Mouse (Mus musculus) limb, embryonic 10.5 days (tissue): ENCODE measurements around the gene Card6. TPM values are rescaled to one million over a fixed set of nuclear protein-coding genes. Genes with fewer than 3 reads are reported as not detected.

Experiments used
- DNase-seq: peaks from one replicate; pipeline ENCODE4 v3.0.0-alpha.2; 2017; ENCODE audit warnings: low spot score
- H3K27ac ChIP-seq: fragments of 300-500 bp; sonication (generic); 2 replicates; pipeline ENCODE4 v1.5.1; 2016; ENCODE audit warnings: mild to moderate bottlenecking
- H3K27me3 ChIP-seq: fragments of 300-500 bp; sonication (generic); 2 replicates; pipeline ENCODE4 v1.6.1; 2016; ENCODE audit warnings: low read depth, mild to moderate bottlenecking; ENCODE audit not compliant: poor library complexity, severe bottlenecking
- H3K36me3 ChIP-seq: fragments of 300-500 bp; sonication (generic); 2 replicates; pipeline ENCODE4 v1.6.1; 2016; ENCODE audit warnings: mild to moderate bottlenecking, moderate library complexity
- H3K4me1 ChIP-seq: fragments of 300-500 bp; sonication (generic); 2 replicates; pipeline ENCODE4 v1.6.1; 2016
- H3K4me3 ChIP-seq: fragments of 300-500 bp; sonication (generic); 2 replicates; pipeline ENCODE4 v1.5.1; 2016; ENCODE audit warnings: mild to moderate bottlenecking, moderate library complexity
- H3K9me3 ChIP-seq: fragments of 300-500 bp; sonication (generic); replicated peaks from 2 replicates; pipeline ENCODE4 v1.6.1; 2016; ENCODE audit warnings: mild to moderate bottlenecking
- WGBS: fragments of 180-500 bp; shearing (Covaris S2); methylation state at CpG from one replicate; pipeline ENCODE4 v1.1.7; 2016; 5-methylcytosine and 5-hydroxymethylcytosine counted together
- polyA plus RNA-seq: library from polyadenylated mRNA; unstranded; fragments of >200 nt; fragmentation: Nextera tagmentation; extraction: Ambion mirVana; gene quantifications from 2 replicates; pipeline ENCODE4 v1.2.1, GENCODE M21; 2016

The Card6 gene
- polyA plus RNA-seq, 1 experiment from 2014 or later = 0.95 TPM

- no peak for DNase-seq
Measured at GRCm38 (mm10) chr15:5121535-5122313, 13.4 kb upstream of the Card6 start.

DNA sequence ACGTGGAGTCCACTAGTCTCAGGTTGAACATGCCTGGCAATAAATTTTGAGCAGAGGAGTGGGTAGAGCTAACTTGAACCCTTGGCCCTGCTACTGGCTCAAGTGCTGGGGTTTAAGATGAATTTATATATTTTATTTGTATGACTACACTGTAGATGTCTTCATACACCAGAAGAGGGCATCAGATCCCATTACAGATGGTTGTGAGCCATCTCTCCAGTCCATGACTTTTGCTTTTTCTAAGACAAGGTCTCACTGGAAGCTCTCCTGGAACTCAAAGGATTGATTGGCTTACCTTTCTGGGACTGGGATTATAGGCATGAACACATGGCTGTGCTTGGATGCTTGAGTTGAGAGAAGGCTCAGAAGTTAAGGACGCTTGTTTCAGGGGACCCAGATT lies 11.4 kb upstream of the Card6 start:
- H3K27me3 ChIP-seq = no peaks in the 10 kb centered on the region
- H3K4me3 ChIP-seq = no peak overlapping the region
- H3K27ac ChIP-seq = no peak overlapping the region
- DNase-seq = no peak
- WGBS = 98% methylated on average over 2 of the region's 2 CpGs
- H3K4me1 ChIP-seq = peaks cover 13% of the 10 kb centered on the region
- peaks cover 75% of the 10 kb centered on the region for H3K36me3 ChIP-seq
- no peaks in the 10 kb centered on the region for H3K9me3 ChIP-seq

More at GRCm38 (mm10) chr15:5121535-5122313, 13.4 kb upstream of the Card6 start:
- 92% methylated on average over 12 of the region's 12 CpGs for WGBS
- Histone ChIP-seq H3K27ac (no peak overlapping the region), H3K4me3 (no peak overlapping the region), H3K27me3 (no peaks in the 10 kb centered on the region), H3K36me3 (peaks cover 81% of the 10 kb centered on the region), H3K4me1 (peaks cover 7% of the 10 kb centered on the region), H3K9me3 (no peaks in the 10 kb centered on the region)

- no peaks in the 10 kb centered on the region for H3K9me3 ChIP-seq
- H3K4me3 ChIP-seq = no peak overlapping the region
- H3K27me3 ChIP-seq = no peaks in the 10 kb centered on the region
- H3K4me1 ChIP-seq = peaks cover 13% of the 10 kb centered on the region
- whole genome bisulfite sequencing = 92% methylated on average over 2 of the region's 2 CpGs
- H3K27ac ChIP-seq = no peak overlapping the region
- peaks cover 70% of the 10 kb centered on the region for H3K36me3 ChIP-seq
- no peak for DNase-seq
Measured at GRCm38 (mm10) chr15:5119192-5119591, 10.9 kb upstream of the Card6 start.

GRCm38 (mm10) chr15:5118626-5119025 lies 10.3 kb upstream of the Card6 start:
- peaks cover 65% of the 10 kb centered on the region for H3K36me3 ChIP-seq
- peaks cover 13% of the 10 kb centered on the region for H3K4me1 ChIP-seq
- 89% methylated on average over 9 of the region's 9 CpGs for WGBS
- H3K27ac ChIP-seq = no peak overlapping the region
- H3K27me3 ChIP-seq = no peaks in the 10 kb centered on the region
- DNase-seq = no peak
- no peak overlapping the region for H3K4me3 ChIP-seq
- H3K9me3 ChIP-seq = no peaks in the 10 kb centered on the region

- WGBS = 2% methylated on average over 22 of the region's 22 CpGs
- no peak for DNase-seq
- H3K4me3 ChIP-seq = peak overlapping the region; percentile 88
- no peaks in the 10 kb centered on the region for H3K27me3 ChIP-seq
- peaks cover 13% of the 10 kb centered on the region for H3K4me1 ChIP-seq
- no peaks in the 10 kb centered on the region for H3K9me3 ChIP-seq
- peaks cover 50% of the 10 kb centered on the region for H3K36me3 ChIP-seq
- peak overlapping the region; percentile 95 for H3K27ac ChIP-seq
Measured at GRCm38 (mm10) chr15:5117031-5117601, 8.8 kb upstream of the Card6 start.

DNA sequence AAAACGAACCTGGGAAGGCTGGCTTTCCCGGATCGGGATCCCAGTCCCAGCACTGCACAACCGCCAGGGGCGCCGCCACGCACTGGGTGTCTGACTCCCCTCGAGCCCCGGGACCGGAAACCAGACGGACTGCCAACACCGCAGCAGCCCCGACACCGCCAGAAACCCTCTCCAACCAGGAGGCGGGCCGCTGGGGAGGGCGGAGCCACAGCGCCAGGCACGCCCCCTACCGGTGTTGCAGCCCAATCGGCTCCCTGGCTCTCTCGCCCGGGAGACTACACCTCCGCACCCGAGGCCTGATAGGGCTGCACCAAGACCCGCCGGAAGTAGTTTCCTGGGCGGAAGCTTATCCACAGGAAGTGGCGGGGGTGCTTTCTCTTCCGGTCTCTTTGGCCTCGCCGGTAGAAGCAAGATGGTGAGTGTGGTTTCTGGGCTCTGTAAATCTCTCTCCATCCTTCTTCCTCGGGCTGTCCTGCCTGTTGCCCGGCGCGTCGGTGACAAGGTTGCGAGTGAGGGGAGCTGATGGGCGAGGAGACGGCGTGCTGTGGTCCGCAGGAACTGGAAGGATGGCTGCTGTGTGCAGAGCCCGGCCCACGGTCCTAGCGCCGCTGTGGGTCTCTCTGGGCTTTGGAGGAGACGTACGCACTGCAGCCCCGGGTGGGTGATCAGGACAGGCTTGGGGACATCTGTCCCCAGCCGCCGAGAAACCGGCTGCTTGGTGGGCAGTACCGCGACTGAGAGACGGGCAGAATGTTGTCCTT lies 8.1 kb upstream of the Card6 start, which contains the start of gene Rpl37:
Gene Rpl37 (plus strand): TSS at position 376 of the 761 bp plus-strand sequence.
- Histone ChIP-seq H3K4me3 (peak within 1 kb of the TSS; percentile 88), H3K4me1 (peaks cover 13% of the 10 kb centered on the region), H3K27ac (peak within 1 kb of the TSS; percentile 95), H3K9me3 (no peaks in the 10 kb centered on the region), H3K36me3 (peaks cover 44% of the 10 kb centered on the region), H3K27me3 (no peaks in the 10 kb centered on the region)
- DNase-seq = peak; percentile 99
- WGBS = under 1% methylated on average over 55 of the region's 55 CpGs

- no peaks in the 10 kb centered on the region for H3K27me3 ChIP-seq
- no peak for DNase-seq
- peak overlapping the region; percentile 88 for H3K4me3 ChIP-seq
- WGBS = 67% methylated on average over 8 of the region's 8 CpGs
- H3K27ac ChIP-seq = peak overlapping the region; percentile 95
- peaks cover 13% of the 10 kb centered on the region for H3K4me1 ChIP-seq
- H3K9me3 ChIP-seq = no peaks in the 10 kb centered on the region
- peaks cover 31% of the 10 kb centered on the region for H3K36me3 ChIP-seq
Measured at GRCm38 (mm10) chr15:5115173-5115572, 6.8 kb upstream of the Card6 start.

DNA sequence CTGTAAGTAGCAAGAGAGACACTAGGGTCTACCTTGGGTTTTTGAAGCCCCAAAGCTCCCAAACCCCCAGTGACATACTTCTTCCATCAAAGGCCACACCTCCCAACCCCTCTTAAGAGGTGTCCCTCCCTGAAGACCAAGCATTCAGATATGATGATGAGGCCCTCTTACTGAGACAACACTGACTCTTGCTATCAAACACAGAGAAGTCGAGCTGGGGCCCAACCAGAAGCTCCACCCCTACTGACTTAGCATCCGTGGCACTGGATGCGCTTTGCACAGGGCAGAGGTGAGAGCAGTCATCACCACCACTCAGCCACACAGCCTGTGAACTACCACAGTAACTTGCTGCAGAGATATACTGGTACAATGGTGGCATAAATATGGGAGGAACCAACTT lies 4.3 kb upstream of the Card6 start:
- Histone ChIP-seq H3K4me1 (peaks cover 8% of the 10 kb centered on the region), H3K27me3 (no peaks in the 10 kb centered on the region), H3K27ac (no peak overlapping the region), H3K4me3 (no peak overlapping the region), H3K9me3 (no peaks in the 10 kb centered on the region), H3K36me3 (peaks cover 6% of the 10 kb centered on the region)
- no peak for DNase-seq
- WGBS = 84% methylated on average over 3 of the region's 3 CpGs

DNA sequence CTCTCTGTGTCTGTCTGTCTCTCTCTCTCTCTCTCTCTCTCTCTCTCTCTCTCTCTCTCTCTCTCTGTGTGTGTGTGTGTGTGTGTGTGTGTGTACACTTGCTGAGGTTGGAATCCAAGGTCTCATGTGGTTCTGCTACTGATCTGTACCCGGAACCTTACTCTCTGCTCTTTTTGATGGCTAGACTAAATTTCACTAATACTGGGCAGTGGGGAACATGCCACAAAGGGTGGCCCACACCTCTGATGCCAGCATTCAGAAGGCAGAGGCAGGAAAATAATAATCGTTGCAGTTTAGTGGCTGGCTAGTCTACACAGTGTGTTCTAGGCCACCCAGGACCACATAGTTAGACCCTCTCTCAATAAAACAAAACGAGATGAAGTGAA lies 309 bp upstream of the Card6 start:
- 83% methylated on average over 3 of the region's 3 CpGs for WGBS
- Histone ChIP-seq H3K4me1 (no peaks in the 10 kb centered on the region), H3K4me3 (no peak overlapping the region), H3K27me3 (no peaks in the 10 kb centered on the region), H3K9me3 (no peaks in the 10 kb centered on the region), H3K27ac (no peak overlapping the region), H3K36me3 (no peaks in the 10 kb centered on the region)
- no peak for DNase-seq

- H3K27ac ChIP-seq = no peak overlapping the region
- H3K36me3 ChIP-seq = no peaks in the 10 kb centered on the region
- no peaks in the 10 kb centered on the region for H3K27me3 ChIP-seq
- H3K4me3 ChIP-seq = no peak overlapping the region
- no peaks in the 10 kb centered on the region for H3K9me3 ChIP-seq
- 54% methylated on average over 2 of the region's 2 CpGs for WGBS
- H3K4me1 ChIP-seq = no peaks in the 10 kb centered on the region
- no peak for DNase-seq
Measured at GRCm38 (mm10) chr15:5106293-5106692, 2.0 kb downstream of the Card6 start.

DNA sequence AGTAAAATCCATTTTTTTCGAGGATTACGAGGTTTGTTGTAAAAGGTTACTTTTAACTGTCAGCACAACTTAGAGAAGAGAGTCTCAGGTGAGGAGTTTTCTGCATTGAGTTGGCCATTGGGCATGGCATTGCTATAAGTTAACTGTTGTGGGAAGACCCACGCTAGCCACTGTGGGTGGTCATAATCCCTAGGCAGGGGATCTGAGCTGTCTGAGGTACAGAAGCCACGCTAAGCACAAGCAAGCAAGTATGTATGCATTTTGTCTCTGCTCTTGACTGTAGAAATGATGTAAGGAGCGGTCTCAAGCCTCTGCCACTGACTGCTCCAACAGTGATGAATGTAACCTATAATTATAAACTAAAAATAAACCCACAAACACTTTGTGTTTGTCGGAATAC lies 2.4 kb downstream of the Card6 start:
- H3K4me3 ChIP-seq = no peak overlapping the region
- no peaks in the 10 kb centered on the region for H3K9me3 ChIP-seq
- 84% methylated on average over 6 of the region's 6 CpGs for WGBS
- no peaks in the 10 kb centered on the region for H3K27me3 ChIP-seq
- H3K27ac ChIP-seq = no peak overlapping the region
- no peaks in the 10 kb centered on the region for H3K36me3 ChIP-seq
- H3K4me1 ChIP-seq = no peaks in the 10 kb centered on the region
- no peak for DNase-seq

DNA sequence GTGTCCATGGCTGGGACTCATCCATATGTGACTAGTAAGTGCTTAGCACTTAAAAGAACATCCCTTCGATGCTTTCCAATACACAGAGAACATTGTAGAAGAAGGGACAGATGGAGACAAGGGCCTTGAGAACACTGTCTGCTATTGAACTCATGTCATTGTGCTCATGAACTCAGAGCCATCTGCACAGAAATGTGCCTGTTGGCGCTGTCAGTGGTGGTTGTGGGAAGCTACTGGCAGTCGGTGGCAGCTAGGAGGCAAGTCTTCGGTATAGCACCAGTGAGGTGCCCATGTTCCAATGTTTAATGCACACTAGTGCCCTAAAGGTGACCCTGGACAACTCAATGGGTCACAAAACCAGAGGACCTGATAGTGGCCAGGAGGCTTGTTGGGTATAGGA lies 6.0 kb downstream of the Card6 start:
- H3K27me3 ChIP-seq = no peaks in the 10 kb centered on the region
- no peak for DNase-seq
- H3K4me1 ChIP-seq = no peaks in the 10 kb centered on the region
- no peak overlapping the region for H3K27ac ChIP-seq
- WGBS = 90% methylated on average over 4 of the region's 4 CpGs
- no peaks in the 10 kb centered on the region for H3K36me3 ChIP-seq
- H3K9me3 ChIP-seq = no peaks in the 10 kb centered on the region
- H3K4me3 ChIP-seq = no peak overlapping the region

DNA sequence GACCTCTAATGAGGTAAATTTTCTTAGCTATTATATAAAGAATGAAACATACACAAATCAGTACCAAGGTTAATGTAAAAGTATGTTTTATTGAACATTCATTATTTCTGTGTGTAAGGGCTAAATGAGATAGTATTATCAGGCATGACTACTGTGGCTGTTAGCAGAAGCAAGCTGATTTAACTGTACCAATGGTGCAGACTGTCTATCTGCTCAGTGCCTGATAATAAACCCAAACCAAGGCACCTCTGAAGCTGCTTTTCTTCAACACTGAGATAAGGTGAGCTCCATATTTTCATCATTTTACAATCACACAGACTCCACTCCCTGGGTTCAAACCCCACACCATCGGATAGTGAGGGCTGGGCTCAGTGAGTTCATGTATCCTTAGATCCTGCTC lies 11.0 kb downstream of the Card6 start:
- H3K27ac ChIP-seq = no peak overlapping the region
- 88% methylated on average over 1 of the region's 1 CpGs for whole genome bisulfite sequencing
- H3K9me3 ChIP-seq = no peaks in the 10 kb centered on the region
- DNase-seq = no peak
- H3K4me3 ChIP-seq = no peak overlapping the region
- no peaks in the 10 kb centered on the region for H3K4me1 ChIP-seq
- H3K36me3 ChIP-seq = no peaks in the 10 kb centered on the region
- H3K27me3 ChIP-seq = no peaks in the 10 kb centered on the region
